Mouse (Mus musculus) spleen, postnatal 36 days (tissue): Measurements from ENCODE around the gene Tma7.
A peak's percentile ranks its signal among the peaks of the same experiment; 100 is the strongest.

Experiments
- DNase-seq, 2 experiments: peaks; one replicate each; pipeline ENCODE4 v3.0.0; 2022; ENCODE audit warnings: low spot score in 2 of 2, mixed read lengths in 1 of 2

Tma7 gene

DNA sequence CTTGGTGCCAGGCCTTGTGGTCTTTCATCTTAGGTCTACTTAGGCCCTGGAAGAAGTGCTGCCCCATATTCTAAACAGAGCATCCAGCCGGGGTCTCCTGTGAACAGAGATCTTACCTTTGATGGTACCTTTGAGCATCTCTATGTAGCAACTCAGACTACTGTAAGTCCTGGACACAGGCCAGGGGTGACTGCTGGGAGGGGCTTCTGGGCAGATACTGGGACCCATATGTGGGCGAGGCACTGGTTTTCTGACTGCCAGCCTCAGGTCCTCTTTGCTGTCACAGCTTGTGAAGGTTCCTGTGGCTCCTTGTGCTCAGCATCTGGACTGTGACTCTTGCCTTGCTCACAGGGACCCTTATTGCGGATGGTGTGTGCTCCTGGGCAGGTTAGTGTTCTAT, 20.2 kb upstream of the Tma7 start:
- DNase-seq = no peak

DNA sequence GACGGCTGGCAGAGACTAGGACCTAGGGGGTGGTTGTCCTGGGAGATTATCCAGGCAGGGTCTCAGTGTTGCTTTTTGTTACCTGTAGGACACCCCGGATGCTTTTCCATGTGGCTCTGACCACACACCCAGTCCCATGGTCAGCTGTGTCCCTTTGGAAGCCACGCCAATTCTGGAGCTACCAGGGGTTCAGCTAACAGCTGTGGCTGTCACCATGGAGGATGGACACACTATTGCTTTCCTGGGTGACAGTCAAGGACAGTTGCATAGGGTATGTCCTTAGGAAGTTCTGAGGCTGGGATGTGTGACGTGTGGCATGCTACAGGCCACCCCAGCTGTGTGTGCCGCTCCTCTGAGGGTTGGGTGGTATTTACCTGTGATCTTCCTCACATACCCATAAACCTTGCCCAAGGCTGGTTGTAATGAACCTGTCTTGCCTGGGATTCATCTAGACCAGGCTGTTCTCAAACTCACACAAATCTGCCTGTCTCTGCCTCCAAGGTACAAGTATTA, 19.6 kb upstream of the Tma7 start:
- DNase-seq = no peak

GRCm38 (mm10) chr9:109100307-109100928, 18.0 kb upstream of the Tma7 start:
- DNase-seq = no peak

- DNase-seq = no peak
Measured at GRCm38 (mm10) chr9:109098969-109099368, 16.6 kb upstream of the Tma7 start.

DNA sequence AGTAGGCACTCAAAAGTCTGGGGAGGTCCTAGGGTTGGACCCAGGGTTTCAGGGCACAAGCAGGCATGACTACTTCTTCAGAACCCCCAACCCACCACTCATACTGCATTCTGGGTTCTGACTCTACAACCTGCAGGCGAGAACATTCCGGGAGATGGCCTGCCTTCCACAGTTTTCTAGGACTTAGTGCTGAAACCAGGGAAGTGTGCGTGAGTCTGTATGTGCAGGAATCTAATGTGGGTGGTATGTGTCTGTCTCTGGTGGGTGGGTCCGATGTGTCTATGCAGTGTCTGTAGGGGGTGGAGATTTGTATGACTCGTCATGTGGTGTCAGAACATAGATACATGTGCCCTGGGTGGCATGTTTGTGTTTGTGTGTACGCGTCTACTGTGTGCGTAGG, 16.0 kb upstream of the Tma7 start:
- DNase-seq = no peak

DNA sequence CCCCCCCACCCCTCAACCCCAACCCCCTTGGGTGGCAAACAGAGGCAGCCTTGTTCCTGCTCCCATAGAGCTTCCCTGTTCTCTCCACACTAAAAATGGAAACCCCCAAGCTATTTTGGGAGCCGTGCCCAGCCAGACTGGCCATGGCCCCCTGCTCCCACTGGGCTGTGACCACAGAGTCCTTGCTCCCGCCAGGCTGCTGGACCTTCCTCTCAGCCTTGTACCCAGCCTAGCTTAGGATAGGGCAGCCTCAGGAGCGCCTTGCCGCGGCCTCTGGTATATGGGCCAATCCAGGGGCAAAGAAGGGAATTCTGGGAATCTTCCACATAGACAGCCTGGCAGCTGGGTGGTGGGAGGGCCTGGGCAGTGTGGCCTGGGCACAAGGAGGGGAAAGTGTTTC, 15.4 kb upstream of the Tma7 start:
- DNase-seq = no peak

DNA sequence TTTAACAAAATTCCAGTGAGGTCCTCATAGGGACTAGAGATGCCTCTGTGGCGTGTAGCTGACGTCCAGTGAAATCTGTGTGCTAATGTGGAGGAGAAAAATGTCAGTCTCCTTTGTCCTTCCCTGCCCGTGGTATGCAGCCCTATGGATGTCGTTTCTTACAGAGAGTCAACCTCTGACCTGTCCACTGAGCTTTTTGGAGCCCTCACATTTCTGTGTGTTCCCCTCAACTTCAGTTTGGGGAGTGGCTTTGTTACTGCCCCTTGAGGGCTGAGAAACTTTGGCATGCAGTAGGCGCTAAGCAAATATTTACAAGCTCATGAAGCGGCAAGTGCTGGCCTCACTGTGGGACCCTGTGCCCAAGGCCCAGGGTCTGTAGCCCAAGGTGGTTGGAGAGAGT, 14.9 kb upstream of the Tma7 start:
- no peak for DNase-seq

DNA sequence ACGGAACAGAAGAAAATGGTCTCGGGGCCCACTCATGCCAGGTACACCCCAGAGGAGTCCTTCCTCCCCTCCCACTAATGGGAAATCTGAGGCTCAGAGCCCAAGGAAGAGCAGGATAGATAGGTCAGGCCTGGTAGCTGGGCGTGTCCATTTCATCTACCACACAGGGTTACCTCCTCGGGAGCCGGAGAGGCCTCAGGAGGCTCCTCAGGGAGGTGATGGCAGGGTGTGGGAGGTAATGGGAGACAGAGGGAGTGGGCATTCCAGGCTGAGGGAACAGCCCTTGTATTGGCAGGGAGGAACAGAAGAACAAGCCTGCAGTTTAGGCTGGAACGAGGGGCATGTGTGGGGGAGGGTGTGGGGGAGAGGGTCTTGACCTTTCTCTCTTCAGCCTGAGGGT, 14.5 kb upstream of the Tma7 start:
- DNase-seq = no peak

DNA sequence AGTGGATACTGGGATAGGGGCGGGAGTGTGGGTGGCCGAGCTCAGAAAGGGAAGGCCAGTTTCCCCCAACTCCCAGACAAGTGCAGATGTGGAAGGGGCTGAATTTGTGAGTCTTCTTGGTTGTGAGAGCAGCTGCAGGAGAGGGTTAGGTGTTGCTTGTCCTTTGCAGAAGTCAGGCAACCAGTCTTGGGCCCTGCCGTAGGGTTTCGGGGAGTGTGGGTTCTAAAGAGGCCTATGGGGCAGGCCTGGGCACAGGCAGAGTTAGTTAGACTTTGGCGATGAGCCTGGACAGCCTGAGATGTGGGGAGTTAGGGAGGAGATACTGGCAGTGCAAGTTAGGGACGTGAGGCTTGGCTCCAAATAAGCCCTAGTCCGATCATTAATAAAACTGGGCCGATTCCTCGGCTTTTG, 13.9 kb upstream of the Tma7 start:
- DNase-seq = no peak

DNA sequence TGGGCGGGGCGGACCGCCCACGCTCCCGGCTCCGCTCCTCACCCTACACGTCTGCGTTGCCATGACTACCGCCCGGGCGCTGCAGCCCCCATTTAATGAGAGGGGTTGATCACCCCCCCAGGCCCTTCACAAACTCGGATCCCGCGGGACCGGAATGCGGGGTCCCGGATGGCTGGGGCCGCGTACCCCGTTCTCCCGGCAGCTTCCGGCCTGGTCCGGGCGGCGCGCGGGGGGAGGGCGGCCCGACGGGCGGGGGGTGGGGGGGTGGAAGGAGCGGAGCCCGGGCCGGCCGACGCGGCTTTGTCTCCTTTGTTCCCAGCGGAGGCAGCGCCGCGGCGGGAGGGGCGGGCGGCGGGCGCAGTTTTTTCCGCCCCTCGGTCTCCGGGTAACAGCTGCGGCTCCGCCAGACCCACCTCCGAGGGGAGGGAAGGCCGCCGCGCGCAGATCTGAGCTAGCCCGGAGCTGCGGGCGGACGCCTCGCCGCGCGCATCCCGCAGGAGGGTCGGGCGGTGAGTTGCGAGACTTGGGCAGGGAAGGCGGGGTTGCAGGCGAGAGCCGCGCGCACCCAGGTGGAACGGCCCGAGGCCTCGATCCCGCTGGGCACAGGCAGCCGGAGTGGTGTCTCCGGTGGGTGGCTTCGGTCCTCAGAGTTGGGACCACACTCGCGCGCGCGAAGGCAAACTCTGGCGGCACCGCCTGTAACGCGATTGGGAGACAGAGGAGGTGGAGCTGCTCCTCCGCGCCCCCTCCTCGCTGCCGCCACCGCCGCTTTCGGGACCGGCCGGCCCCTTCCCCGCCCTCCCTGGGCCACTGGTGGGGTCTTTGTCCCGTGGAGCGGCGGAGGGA, 13.0 kb upstream of the Tma7 start, which contains the start of gene Plxnb1:
Gene Plxnb1 (plus strand): TSS at position 253 of the 846 bp plus-strand sequence.
- DNase-seq = peak; percentile 30 to 43

DNA sequence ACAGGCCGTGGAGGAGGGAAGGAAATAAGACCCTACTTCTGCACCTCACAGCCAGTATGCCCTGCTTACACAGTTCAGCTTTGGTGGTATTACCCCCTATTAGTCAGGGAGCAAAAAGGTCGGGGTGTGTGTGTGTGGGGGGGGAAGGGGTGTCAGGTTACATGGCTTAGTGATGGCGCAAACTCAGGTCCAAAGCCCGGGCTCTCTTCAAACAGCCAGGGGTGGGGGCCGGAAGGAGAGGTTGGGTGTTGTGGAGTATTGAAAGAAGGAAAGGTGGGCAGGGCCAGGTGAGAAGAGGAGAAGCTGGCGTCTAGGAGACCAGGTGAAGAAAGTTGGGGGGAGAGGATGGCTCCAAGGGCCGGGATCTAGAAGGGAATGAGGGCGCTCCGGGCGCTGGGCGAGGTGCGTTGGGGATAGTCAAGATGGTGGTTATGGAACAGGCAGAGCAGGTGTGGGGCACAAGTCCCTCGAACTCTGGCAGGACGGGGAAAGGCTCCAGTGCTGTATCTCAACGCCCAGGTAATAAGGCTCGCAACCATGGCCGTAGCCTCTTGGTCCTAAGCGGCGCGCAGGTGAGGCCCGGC, 12.3 kb upstream of the Tma7 start:
- no peak for DNase-seq

- DNase-seq = no peak
Measured at GRCm38 (mm10) chr9:109093786-109094552, 11.6 kb upstream of the Tma7 start.

DNA sequence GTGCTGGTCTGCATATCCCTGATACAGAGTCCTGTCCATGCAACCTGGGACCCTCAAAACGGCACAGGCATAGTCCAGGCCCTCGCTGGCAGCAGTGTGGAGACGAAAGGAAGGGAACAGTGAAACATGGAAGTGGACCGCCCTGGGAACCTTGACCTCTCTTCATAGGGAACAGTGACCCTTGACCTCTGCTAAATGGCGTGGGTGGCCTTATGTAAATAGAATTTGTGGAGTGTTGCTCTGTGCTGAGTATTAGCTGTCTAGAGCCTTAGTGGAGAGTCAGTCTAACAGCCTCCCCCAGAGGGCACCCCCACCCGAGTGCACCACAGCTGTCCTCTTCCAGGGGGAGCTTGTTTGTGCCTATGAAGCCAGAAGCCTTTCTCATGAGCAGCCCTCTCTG, 10.4 kb upstream of the Tma7 start:
- no peak for DNase-seq

DNA sequence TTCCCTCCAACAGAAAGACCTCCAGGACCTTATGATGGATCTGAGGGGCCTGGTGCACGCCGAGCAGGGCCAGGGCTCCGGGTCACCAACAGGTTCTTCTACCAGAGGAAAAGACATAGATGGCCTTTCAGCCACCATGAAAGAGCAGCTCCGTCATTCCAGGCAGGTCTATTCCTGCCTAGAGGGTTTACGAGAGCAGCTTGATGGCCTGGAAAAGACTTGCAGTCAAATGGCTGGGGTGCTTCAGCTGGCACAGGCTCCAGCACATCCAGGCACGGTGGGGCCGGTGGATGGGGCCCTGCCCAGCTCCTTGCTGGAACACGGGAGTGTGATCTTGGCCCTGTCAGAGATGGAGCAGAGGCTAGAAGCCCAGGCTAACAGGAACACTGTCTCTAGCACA, 9.4 kb upstream of the Tma7 start:
- DNase-seq = no peak

DNA sequence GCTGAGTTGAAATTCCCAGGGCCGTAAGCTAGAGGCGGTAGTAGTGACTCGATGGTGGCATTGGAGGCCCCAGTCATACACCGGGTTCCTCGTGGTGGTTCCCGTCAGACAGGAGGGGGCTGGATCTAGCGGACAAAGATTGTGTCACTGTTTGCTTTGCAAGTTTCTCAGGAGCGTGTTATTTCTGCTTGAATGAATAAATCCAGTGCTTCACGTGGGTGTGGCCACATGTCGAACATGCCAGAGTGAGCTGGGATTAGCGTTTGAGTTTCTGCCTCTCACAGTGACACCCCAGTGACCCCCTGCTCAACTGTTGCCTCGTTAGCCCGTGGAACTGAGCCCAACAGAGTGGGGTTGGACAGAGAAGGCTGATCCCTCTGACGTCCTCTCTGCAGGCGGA, 8.1 kb upstream of the Tma7 start:
- no peak for DNase-seq

- no peak for DNase-seq
Measured at GRCm38 (mm10) chr9:109087987-109088386, 5.6 kb upstream of the Tma7 start.

DNA sequence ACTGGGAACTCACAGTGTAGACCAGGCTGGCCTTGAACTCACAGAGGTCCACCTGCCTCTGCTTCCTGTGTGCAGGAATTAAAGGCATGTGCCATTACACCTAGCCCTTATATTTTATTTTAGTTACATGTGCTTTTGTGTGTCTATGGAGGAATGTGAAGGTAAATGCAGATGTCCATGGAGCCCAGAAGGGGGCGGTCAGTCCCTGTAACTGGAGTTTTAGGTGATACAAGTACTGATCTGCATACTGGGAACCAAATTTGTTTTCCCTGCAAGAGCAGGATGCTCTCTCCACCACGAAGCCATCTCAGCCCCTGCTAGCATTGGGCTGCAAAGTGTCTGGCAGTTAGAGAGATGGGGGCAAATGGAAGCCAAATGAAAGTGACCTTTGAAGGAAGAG, 2.5 kb upstream of the Tma7 start:
- DNase-seq = no peak

GRCm38 (mm10) chr9:109081749-109082123, 651 bp downstream of the Tma7 start:
- DNase-seq = no peak

GRCm38 (mm10) chr9:109080516-109080915, 1.9 kb downstream of the Tma7 start:
- DNase-seq = no peak

DNA sequence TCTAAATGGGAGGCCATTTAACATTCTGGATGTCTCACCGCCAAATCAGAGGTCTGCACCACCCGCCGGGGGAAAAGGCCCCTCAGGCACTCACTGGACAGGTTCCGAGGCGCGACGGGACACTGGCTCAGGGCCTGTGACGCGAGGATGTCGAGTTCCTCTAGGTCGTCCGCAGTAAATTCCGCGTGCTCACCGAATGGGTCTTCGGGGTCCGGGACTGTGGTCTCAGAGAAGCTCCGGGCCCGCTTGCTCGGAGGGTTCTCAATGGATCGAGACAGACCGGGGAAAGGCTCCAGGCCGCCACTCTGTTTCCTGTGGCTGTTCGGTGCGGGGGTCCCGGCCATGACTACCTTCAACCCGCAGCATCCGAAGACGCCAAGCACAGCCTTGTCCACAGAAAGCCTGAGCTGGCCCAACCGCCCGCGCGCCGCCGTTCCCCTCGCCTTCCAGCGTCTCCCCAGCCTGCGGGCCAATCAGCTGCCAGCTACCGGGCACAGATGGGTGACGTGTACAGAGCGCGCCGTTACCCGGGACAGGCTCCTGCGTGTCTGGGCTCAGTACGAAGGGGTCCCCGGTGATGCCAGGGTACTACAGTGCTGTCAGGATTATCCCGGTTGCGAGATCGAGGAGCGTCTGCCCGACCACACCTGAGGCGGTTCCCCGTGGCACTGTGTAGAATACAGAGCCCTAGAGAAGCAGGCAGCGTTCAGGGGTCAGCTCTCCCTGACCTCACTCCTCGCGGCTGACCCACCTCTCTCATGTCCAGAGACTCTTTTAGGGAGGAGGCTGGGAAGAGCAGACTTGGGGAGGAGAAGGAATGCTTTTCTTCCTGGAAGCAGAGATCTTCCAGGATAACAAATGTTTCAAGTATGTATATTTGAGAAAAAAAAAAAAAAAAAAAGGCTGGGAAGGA, 8.5 kb downstream of the Tma7 start, which contains the start of gene Atrip:
Gene Atrip (minus strand): TSS at position 464 of the 913 bp plus-strand sequence.
- DNase-seq = peak; percentile 89 to 91
